Mouse (Mus musculus) hindbrain, embryonic 15.5 days (tissue): ENCODE measurements around the gene Apc2. TPM values are rescaled to one million over a fixed set of nuclear protein-coding genes. Genes with fewer than 3 reads are reported as not detected.

ENCODE experiments used
- ATAC-seq: fragments of 200-750 bp; cut with Nextera tagmentation; 2 replicates; pipeline ENCODE4 v1.8.0; 2017; ENCODE audit warnings: low read depth, moderate number of reproducible peaks, moderate TSS enrichment; ENCODE audit not compliant: low FRiP score
- H3K27ac ChIP-seq: fragments of 300-500 bp; sonication (generic); replicated peaks from 2 replicates; pipeline ENCODE4 v1.5.1; 2015; ENCODE audit warnings: mild to moderate bottlenecking, inconsistent platforms
- H3K27me3 ChIP-seq: fragments of 300-500 bp; sonication (generic); 2 replicates; pipeline ENCODE4 v1.6.1; 2015; ENCODE audit warnings: control low read depth, inconsistent platforms
- H3K36me3 ChIP-seq: fragments of 300-500 bp; sonication (generic); 2 replicates; pipeline ENCODE4 v1.6.1; 2015; ENCODE audit warnings: control low read depth, inconsistent platforms
- H3K4me1 ChIP-seq: fragments of 300-500 bp; sonication (generic); replicated peaks from 2 replicates; pipeline ENCODE4 v1.6.1; 2015; ENCODE audit warnings: control low read depth, inconsistent platforms
- H3K4me2 ChIP-seq: fragments of 300-500 bp; sonication (generic); 2 replicates; pipeline ENCODE4 v1.6.1; 2015; ENCODE audit warnings: moderate library complexity, mild to moderate bottlenecking, inconsistent platforms
- H3K4me3 ChIP-seq: fragments of 300-500 bp; sonication (generic); 2 replicates; pipeline ENCODE4 v1.5.1; 2015; ENCODE audit warnings: mild to moderate bottlenecking, inconsistent platforms
- H3K9ac ChIP-seq: fragments of 300-500 bp; sonication (generic); 2 replicates; pipeline ENCODE4 v1.6.1; 2015; ENCODE audit warnings: inconsistent platforms
- H3K9me3 ChIP-seq: fragments of 300-500 bp; sonication (generic); 2 replicates; pipeline ENCODE4 v1.6.1; 2016; ENCODE audit warnings: control low read depth, inconsistent platforms
- WGBS: fragments of 180-500 bp; shearing (Covaris S2); methylation state at CpG from one replicate; pipeline ENCODE4 v1.1.7; 2015; 5-methylcytosine and 5-hydroxymethylcytosine counted together
- polyA plus RNA-seq: library from polyadenylated mRNA; unstranded; fragments of >200 nt; fragmentation: Nextera tagmentation; extraction: Ambion mirVana; gene quantifications from 2 replicates; pipeline ENCODE4 v1.2.1, GENCODE M21; 2015

The Apc2 gene
- polyA plus RNA-seq, 1 experiment from 2014 or later = 181 TPM

DNA sequence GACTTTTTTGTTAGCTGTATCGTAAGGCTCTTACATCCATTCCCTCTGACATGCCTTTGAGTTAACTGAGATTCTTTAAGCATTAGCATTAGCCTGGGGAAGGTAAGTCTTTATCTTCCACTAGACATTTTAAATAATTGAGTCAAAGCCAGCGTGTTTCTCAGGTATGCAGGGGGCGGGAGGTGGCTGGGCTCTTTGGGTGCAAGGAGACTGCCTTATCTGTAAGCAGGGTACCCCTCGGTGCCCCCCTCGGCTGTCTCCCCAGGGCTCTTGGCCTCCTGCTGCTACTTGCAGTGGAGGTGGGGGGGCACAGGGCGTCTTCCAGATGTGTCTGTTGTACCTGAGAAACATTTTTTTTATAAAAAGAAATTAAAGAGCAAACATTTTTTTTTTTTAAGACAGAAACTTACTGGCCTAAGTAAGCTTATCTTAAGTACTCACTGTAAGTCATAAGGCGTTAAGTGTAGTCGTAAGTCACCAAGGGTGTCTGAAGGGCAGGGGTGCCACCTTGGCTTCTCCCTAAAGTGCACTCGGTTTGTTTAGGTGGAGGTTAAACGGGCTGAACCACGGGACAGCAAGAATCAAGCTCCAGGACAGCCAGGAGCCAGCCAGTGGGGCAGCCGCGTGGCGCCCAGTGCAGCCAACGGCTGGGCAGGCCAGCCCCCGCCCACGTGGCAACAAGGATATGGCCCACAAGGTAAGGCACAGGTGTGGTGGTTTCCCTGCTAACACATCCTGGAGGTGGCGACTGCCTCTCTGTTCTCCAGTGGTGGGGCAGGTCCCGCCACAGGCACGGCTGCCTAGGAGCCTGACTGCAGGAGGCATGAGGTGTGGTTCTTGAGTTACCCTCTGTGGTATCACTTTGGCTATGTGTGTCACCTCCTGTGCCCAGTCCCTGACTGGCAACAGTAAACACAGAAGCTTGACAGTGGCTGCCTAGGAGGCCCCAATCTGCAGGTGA, 13.0 kb upstream of the Apc2 start:
- no peak overlapping the region for H3K4me3 ChIP-seq
- no peak for ATAC-seq
- no peak overlapping the region for H3K4me2 ChIP-seq
- H3K27ac ChIP-seq = no peak overlapping the region
- no peaks in the 10 kb centered on the region for H3K9me3 ChIP-seq
- peaks cover 68% of the 10 kb centered on the region for H3K36me3 ChIP-seq
- WGBS = 93% methylated on average over 20 of the region's 20 CpGs
- H3K4me1 ChIP-seq = 0 out of 2 replicates have a peak, but pooled peaks cover 3% of the 10 kb centered on the region
- H3K27me3 ChIP-seq = no peaks in the 10 kb centered on the region
- no peak overlapping the region for H3K9ac ChIP-seq

- Histone ChIP-seq H3K36me3 (peaks cover 47% of the 10 kb centered on the region), H3K27ac (no peak overlapping the region), H3K4me1 (0 out of 2 replicates have a peak, but pooled peaks cover 3% of the 10 kb centered on the region), H3K4me3 (no peak overlapping the region), H3K4me2 (no peak overlapping the region), H3K27me3 (no peaks in the 10 kb centered on the region), H3K9me3 (no peaks in the 10 kb centered on the region), H3K9ac (no peak overlapping the region)
- 79% methylated on average over 14 of the region's 15 CpGs for WGBS
- no peak for ATAC-seq
Observed at GRCm38 (mm10) chr10:80285222-80286070, 10.3 kb upstream of the Apc2 start.

DNA sequence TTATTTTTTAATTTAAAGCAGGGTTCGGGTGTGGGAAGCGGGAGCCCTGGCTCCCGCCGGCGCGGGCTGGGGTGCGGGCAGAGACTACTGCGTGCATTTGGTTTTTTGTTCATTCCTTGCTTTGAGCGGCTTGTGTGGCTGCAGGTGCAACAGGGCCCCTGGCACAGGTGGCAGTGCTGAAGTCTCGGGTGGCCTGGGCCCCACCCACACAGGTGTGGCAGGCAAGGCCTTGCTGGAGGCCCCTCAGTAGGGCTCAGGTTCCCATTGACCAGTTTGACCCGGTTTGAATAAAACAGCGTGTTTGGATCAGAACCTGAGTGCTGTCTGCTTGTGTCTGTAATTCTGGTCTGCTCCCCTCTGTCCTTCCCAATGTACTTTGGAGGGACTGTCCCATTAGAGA, 7.7 kb upstream of the Apc2 start:
- peaks cover 38% of the 10 kb centered on the region for H3K36me3 ChIP-seq
- no peak overlapping the region for H3K27ac ChIP-seq
- H3K9ac ChIP-seq = no peak overlapping the region
- no peak for ATAC-seq
- peaks cover 7% of the 10 kb centered on the region for H3K4me1 ChIP-seq
- H3K27me3 ChIP-seq = no peaks in the 10 kb centered on the region
- H3K4me2 ChIP-seq = no peak overlapping the region
- H3K4me3 ChIP-seq = no peak overlapping the region
- no peaks in the 10 kb centered on the region for H3K9me3 ChIP-seq
- 95% methylated on average over 12 of the region's 12 CpGs for WGBS

GRCm38 (mm10) chr10:80288657-80289056, 7.1 kb upstream of the Apc2 start:
- Histone ChIP-seq H3K9ac (no peak overlapping the region), H3K9me3 (no peaks in the 10 kb centered on the region), H3K27me3 (no peaks in the 10 kb centered on the region), H3K4me1 (peaks cover 12% of the 10 kb centered on the region), H3K27ac (no peak overlapping the region), H3K4me2 (no peak overlapping the region), H3K4me3 (no peak overlapping the region), H3K36me3 (peaks cover 34% of the 10 kb centered on the region)
- WGBS = 65% methylated on average over 8 of the region's 8 CpGs
- ATAC-seq = no peak

GRCm38 (mm10) chr10:80292251-80293146, 3.3 kb upstream of the Apc2 start, which contains the start of gene Rps15:
Rps15 (plus strand) TSS chr10:80292453.
- Histone ChIP-seq H3K9me3 (no peaks in the 10 kb centered on the region), H3K4me1 (peaks cover 49% of the 10 kb centered on the region), H3K9ac (peak within 1 kb of the TSS; percentile 96), H3K27me3 (no peaks in the 10 kb centered on the region), H3K4me3 (peak within 1 kb of the TSS; percentile 85), H3K4me2 (peak within 1 kb of the TSS; percentile 84), H3K27ac (peak within 1 kb of the TSS; percentile 93), H3K36me3 (peaks cover 24% of the 10 kb centered on the region)
- under 1% methylated on average over 72 of the region's 72 CpGs for WGBS
- ATAC-seq = peak; percentile 81

DNA sequence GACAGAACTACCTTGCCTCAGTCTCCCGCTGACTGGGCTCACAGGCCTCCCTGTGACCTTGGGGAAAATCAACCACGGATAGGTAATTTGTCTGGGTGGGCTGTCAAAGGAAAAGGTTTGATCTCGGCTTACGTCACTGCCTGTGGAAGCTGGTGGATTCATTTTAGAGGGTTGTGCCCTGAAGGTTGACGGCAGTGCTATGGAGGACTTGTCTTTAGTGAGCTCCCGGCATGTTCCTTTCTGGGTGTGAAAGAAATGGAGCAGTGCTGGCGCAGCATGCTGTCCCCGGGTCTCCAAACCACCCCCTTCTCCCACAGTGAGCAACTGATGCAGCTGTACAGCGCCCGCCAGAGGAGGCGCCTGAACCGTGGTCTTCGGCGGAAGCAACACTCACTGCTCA, 2.5 kb upstream of the Apc2 start:
- Histone ChIP-seq H3K4me2 (peak overlapping the region; percentile 84), H3K36me3 (peaks cover 22% of the 10 kb centered on the region), H3K4me3 (peak overlapping the region; percentile 85), H3K9me3 (no peaks in the 10 kb centered on the region), H3K27ac (peak overlapping the region; percentile 93), H3K9ac (peak overlapping the region; percentile 96), H3K4me1 (peaks cover 57% of the 10 kb centered on the region), H3K27me3 (no peaks in the 10 kb centered on the region)
- ATAC-seq = no peak
- 19% methylated on average over 14 of the region's 14 CpGs for WGBS

- Histone ChIP-seq H3K36me3 (peaks cover 18% of the 10 kb centered on the region), H3K4me3 (no peak overlapping the region), H3K9me3 (no peaks in the 10 kb centered on the region), H3K9ac (no peak overlapping the region), H3K4me1 (peaks cover 62% of the 10 kb centered on the region), H3K27ac (peak overlapping the region; percentile 98; the same call in 1 of the 2 replicates), H3K4me2 (peak overlapping the region; percentile 84; the same call in 1 of the 2 replicates), H3K27me3 (no peaks in the 10 kb centered on the region)
- no peak for ATAC-seq
- WGBS = 67% methylated on average over 4 of the region's 4 CpGs
Observed at GRCm38 (mm10) chr10:80294311-80294710, 1.5 kb upstream of the Apc2 start.

- H3K4me1 ChIP-seq = peaks cover 65% of the 10 kb centered on the region
- H3K9ac ChIP-seq = peak overlapping the region; percentile 52; the same call in 1 of the 2 replicates
- H3K27me3 ChIP-seq = no peaks in the 10 kb centered on the region
- H3K27ac ChIP-seq = peak overlapping the region; percentile 98
- WGBS = 50% methylated on average over 7 of the region's 7 CpGs
- no peak overlapping the region for H3K4me3 ChIP-seq
- no peaks in the 10 kb centered on the region for H3K9me3 ChIP-seq
- H3K36me3 ChIP-seq = peaks cover 18% of the 10 kb centered on the region
- 0 out of 2 replicates have a peak overlapping the region, but pooled peaks have one; percentile 86 for H3K4me2 ChIP-seq
- ATAC-seq = no peak
Observed at GRCm38 (mm10) chr10:80294788-80295303, 931 bp upstream of the Apc2 start.

DNA sequence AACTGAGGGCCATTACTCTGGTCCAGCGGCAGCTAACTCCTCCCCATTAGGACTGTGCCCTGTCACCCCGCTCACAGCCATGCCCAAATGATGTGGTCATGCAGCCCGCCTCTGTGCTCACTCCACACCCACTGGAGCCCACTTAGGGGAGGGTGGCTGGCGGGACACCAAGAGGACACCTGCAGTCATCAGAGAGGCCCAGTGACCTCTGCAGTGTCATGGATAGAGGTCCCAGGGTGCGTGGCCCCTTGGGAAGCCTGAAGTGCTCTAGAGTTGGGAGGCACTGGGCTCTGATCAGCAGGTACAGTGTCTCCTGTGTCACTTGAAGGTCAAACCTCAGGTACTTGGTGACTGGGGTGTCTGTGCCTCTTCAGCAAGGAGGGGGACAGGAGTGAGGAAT, 1.0 kb downstream of the Apc2 start:
- Histone ChIP-seq H3K4me1 (peaks cover 80% of the 10 kb centered on the region), H3K36me3 (peaks cover 18% of the 10 kb centered on the region), H3K4me3 (peak overlapping the region; percentile 47), H3K27ac (peak overlapping the region; percentile 98), H3K4me2 (peak overlapping the region; percentile 86), H3K9me3 (no peaks in the 10 kb centered on the region), H3K27me3 (no peaks in the 10 kb centered on the region), H3K9ac (peak overlapping the region; percentile 52)
- ATAC-seq = no peak
- 87% methylated on average over 5 of the region's 5 CpGs for WGBS

DNA sequence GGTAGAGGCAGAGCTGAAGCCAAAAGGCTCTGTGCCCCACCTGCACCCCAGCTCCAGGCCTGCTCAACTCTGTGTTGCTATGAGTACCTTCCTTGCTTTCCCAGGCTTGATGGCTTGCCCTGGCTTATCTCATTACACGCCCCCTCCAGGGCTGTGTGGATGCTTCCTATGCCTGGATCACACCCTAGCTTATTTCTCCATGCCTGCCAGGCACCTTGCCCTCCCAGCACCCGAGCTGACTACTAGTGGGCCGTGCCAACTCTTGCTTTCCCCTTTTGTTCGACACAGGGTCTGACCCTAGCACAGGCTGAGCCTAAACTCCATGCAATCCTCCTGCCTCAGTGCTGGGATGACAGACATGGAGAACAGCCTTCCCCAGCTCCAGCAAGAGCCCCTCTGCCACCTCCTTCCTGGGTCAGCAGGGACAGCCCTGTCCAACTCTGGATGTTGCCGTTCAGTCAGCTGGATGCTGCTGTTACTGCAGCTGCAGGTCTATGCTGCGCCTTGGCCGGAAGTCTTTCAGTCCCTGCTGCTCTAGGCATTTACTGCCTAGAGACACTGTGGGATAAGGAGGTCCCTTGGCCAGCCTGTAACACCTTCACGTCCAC, 1.9 kb downstream of the Apc2 start:
- Histone ChIP-seq H3K27me3 (no peaks in the 10 kb centered on the region), H3K9me3 (no peaks in the 10 kb centered on the region), H3K4me1 (peaks cover 85% of the 10 kb centered on the region), H3K27ac (peak overlapping the region; percentile 98), H3K9ac (peak overlapping the region; percentile 52), H3K4me3 (no peak overlapping the region), H3K4me2 (peak overlapping the region; percentile 86), H3K36me3 (peaks cover 22% of the 10 kb centered on the region)
- no peak for ATAC-seq
- WGBS = 62% methylated on average over 8 of the region's 8 CpGs
